Mouse (Mus musculus): ENCODE measurements around the gene Adamtsl4. TPM values are rescaled to one million over a fixed set of nuclear protein-coding genes. Genes with fewer than 3 reads are reported as not detected.

Adamtsl4 gene
- polyA plus RNA-seq, 1 experiment = 3.1 TPM

DNA sequence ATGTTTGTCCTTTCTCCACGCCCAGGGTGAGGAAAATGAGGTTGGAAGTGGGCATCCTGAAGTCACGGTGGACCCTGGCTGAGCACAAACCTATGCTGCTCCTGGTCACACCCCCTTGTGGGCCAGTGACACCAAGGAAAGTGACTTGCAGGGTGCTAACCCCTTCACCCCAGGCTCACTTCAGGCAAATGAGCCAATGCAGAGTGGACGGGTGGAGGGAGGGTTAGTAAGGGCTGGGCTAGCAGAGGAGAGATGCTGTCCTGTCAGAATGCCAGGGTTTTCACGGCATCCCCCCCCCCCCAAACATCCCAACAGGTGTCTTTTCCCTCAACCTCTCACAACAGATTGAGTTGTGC is 571 bp downstream of the Adamtsl4 start:
- H3K4me3 ChIP-seq (ENCODE audit: insufficient read depth, poor library complexity, severe bottlenecking) = peak overlapping the region; percentile 38
- H3K79me2 ChIP-seq (ENCODE audit: control insufficient read depth, insufficient read depth) = peaks cover 4% of the 10 kb centered on the region
- H3K79me3 ChIP-seq (ENCODE audit: low read depth) = peaks cover 2% of the 10 kb centered on the region
- H3K36me3 ChIP-seq (ENCODE audit: control insufficient read depth, insufficient read depth) = no peaks in the 10 kb centered on the region
- peak overlapping the region; percentile 73 for H3ac ChIP-seq (ENCODE audit: control insufficient read depth, insufficient read length, low read depth)
- TF ChIP-seq MYOD1 (IDR thresholded peaks at IDR 0.05; ENCODE audit: control insufficient read depth, insufficient read length, low read depth) (no peak), CEBPB (IDR thresholded peaks at IDR 0.05; ENCODE audit: low read depth) (no peak), FOSL1 (IDR thresholded peaks at IDR 0.05; ENCODE audit: insufficient read depth, low read length, poor library complexity, severe bottlenecking) (no peak), MYOG (IDR thresholded peaks at IDR 0.05; ENCODE audit: control insufficient read depth, extremely low read depth, insufficient read length) (no peak), CTCF (IDR thresholded peaks at IDR 0.05; ENCODE audit: control insufficient read depth, insufficient read depth, insufficient read length) (no peak), USF1 (IDR thresholded peaks at IDR 0.05; ENCODE audit: low read depth) (no peak), MAX (IDR thresholded peaks at IDR 0.05) (no peak)
- no peaks in the 10 kb centered on the region for H3K27me3 ChIP-seq (ENCODE audit: control insufficient read depth, insufficient read depth, insufficient read length)

DNA sequence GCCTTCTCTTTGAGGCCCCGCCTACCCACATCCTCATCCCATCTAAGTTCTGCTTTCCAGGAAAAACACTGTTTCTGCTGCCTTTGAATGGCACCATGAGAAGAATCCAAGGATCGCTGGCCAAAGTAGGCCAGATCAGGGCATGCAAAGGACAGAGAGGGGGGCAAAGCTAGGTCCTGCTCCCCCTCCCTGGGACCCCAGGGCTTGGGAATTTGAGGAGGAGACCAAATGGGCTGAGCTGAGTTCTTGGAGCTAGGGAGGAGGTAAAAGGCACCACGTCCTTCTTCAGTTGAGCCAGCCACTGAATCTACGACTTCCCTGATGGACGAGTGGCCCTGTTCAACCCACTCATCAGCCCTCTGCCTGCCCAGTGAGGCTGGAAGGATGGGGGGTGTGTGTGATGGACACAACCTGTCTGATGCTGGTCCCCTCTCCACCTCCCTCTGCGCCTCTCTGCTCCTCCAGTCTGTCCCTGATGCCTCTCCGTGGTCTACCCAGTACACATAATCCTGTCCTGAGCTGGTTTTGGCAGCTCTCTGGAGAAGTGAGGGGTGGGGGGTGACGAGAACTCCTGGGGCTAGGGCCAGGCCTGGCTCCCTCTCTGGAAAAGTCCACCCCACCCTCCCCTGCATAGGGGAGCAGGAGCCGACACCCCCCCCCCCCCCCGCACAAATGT is 1.1 kb downstream of the Adamtsl4 start:
- H3K27me3 ChIP-seq (ENCODE audit: control insufficient read depth, insufficient read depth, insufficient read length) = no peaks in the 10 kb centered on the region
- H3K79me2 ChIP-seq (ENCODE audit: control insufficient read depth, insufficient read depth) = peaks cover 4% of the 10 kb centered on the region
- peak overlapping the region; percentile 14 for H3ac ChIP-seq (ENCODE audit: control insufficient read depth, insufficient read length, low read depth)
- no peaks in the 10 kb centered on the region for H3K36me3 ChIP-seq (ENCODE audit: control insufficient read depth, insufficient read depth)
- H3K79me3 ChIP-seq (ENCODE audit: low read depth) = peaks cover 2% of the 10 kb centered on the region
- TF ChIP-seq CTCF (IDR thresholded peaks at IDR 0.05; ENCODE audit: control insufficient read depth, insufficient read depth, insufficient read length) (no peak), MYOG (IDR thresholded peaks at IDR 0.05; ENCODE audit: control insufficient read depth, extremely low read depth, insufficient read length) (no peak), MAX (IDR thresholded peaks at IDR 0.05) (no peak), USF1 (IDR thresholded peaks at IDR 0.05; ENCODE audit: low read depth) (no peak), FOSL1 (IDR thresholded peaks at IDR 0.05; ENCODE audit: insufficient read depth, low read length, poor library complexity, severe bottlenecking) (no peak), MYOD1 (IDR thresholded peaks at IDR 0.05; ENCODE audit: control insufficient read depth, insufficient read length, low read depth) (no peak), CEBPB (IDR thresholded peaks at IDR 0.05; ENCODE audit: low read depth) (no peak)
- H3K4me3 ChIP-seq (ENCODE audit: insufficient read depth, poor library complexity, severe bottlenecking) = peak overlapping the region; percentile 38

DNA sequence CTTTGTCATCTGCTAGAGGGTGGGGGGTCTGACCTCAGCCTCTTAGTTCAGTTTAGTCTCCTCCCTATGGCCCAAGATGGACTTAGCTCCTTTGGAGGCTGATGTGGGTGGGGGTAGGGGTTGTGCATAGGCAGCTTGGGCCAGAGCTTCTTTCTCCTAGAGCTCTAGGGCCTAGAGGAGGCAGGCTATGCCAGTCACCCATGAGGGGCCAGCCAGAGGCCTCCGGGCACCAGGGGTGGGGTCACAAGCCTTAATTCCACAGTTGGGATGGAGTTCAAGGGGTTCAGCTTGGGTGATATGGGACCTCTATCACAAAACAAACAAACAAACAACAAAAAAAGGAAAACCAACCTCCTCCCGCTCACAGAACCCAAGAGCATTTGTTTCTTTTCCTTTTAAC is 2.0 kb downstream of the Adamtsl4 start:
- no peak for TF ChIP-seq CTCF (IDR thresholded peaks at IDR 0.05; ENCODE audit: control insufficient read depth, insufficient read depth, insufficient read length)
- no peak for TF ChIP-seq MYOD1 (IDR thresholded peaks at IDR 0.05; ENCODE audit: control insufficient read depth, insufficient read length, low read depth)
- no peak for TF ChIP-seq CEBPB (IDR thresholded peaks at IDR 0.05; ENCODE audit: low read depth)
- TF ChIP-seq MAX (IDR thresholded peaks at IDR 0.05) = no peak
- no peak for TF ChIP-seq MYOG (IDR thresholded peaks at IDR 0.05; ENCODE audit: control insufficient read depth, extremely low read depth, insufficient read length)
- H3ac ChIP-seq (ENCODE audit: control insufficient read depth, insufficient read length, low read depth) = no peak overlapping the region
- peaks cover 4% of the 10 kb centered on the region for H3K79me2 ChIP-seq (ENCODE audit: control insufficient read depth, insufficient read depth)
- no peak overlapping the region for H3K4me3 ChIP-seq (ENCODE audit: insufficient read depth, poor library complexity, severe bottlenecking)
- no peaks in the 10 kb centered on the region for H3K27me3 ChIP-seq (ENCODE audit: control insufficient read depth, insufficient read depth, insufficient read length)
- H3K36me3 ChIP-seq (ENCODE audit: control insufficient read depth, insufficient read depth) = no peaks in the 10 kb centered on the region
- peaks cover 2% of the 10 kb centered on the region for H3K79me3 ChIP-seq (ENCODE audit: low read depth)

DNA sequence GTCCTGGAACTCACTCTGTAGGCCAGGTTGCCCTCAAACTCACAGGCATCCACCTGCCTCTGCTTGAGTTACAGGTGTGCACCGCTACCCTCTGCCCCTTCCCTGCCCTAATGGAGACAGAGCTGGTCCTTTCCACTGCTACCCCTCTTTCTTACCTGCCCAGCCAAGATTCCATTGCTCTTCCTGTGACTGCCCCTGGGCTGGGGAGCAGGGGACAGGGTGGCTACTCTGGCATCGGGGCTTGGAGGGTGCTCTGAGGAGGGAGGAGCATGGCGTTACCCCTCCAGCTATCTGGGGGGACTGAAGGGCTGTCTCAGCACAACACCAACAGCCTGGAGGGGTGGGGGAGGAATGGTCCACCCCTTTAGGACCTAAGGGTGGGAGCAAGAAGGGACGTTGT is 2.4 kb downstream of the Adamtsl4 start:
- no peaks in the 10 kb centered on the region for H3K36me3 ChIP-seq (ENCODE audit: control insufficient read depth, insufficient read depth)
- H3K79me2 ChIP-seq (ENCODE audit: control insufficient read depth, insufficient read depth) = peaks cover 4% of the 10 kb centered on the region
- H3K79me3 ChIP-seq (ENCODE audit: low read depth) = peaks cover 2% of the 10 kb centered on the region
- H3K4me3 ChIP-seq (ENCODE audit: insufficient read depth, poor library complexity, severe bottlenecking) = no peak overlapping the region
- H3K27me3 ChIP-seq (ENCODE audit: control insufficient read depth, insufficient read depth, insufficient read length) = no peaks in the 10 kb centered on the region
- no peak overlapping the region for H3ac ChIP-seq (ENCODE audit: control insufficient read depth, insufficient read length, low read depth)
- no peak for TF ChIP-seq CEBPB (IDR thresholded peaks at IDR 0.05; ENCODE audit: low read depth)
- no peak for TF ChIP-seq MYOG (IDR thresholded peaks at IDR 0.05; ENCODE audit: control insufficient read depth, extremely low read depth, insufficient read length)
- no peak for TF ChIP-seq USF1 (IDR thresholded peaks at IDR 0.05; ENCODE audit: low read depth)
- no peak for TF ChIP-seq CTCF (IDR thresholded peaks at IDR 0.05; ENCODE audit: control insufficient read depth, insufficient read depth, insufficient read length)
- no peak for TF ChIP-seq FOSL1 (IDR thresholded peaks at IDR 0.05; ENCODE audit: insufficient read depth, low read length, poor library complexity, severe bottlenecking)
- no peak for TF ChIP-seq MYOD1 (IDR thresholded peaks at IDR 0.05; ENCODE audit: control insufficient read depth, insufficient read length, low read depth)
- no peak for TF ChIP-seq MAX (IDR thresholded peaks at IDR 0.05)

DNA sequence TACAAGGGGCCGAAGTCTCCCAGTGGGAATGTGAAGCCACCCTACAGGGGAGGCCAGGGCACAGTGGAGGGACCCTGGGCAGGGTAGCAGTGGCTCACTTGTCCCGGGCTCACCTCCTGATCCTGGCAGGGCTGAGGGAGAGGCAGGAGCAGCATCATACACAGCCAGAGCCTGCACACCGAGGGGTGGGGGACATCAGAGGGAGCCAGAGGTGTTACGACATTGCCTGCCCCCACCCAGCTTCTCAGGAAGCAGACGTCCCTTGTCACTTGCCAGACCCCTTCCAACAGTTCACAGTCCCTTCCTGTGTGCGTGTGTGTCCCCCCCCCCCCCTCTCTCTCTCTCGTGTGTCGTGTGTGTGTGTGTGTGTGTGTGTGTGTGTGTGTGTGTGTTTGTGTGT is 2.9 kb downstream of the Adamtsl4 start:
- no peak for TF ChIP-seq CTCF (IDR thresholded peaks at IDR 0.05; ENCODE audit: control insufficient read depth, insufficient read depth, insufficient read length)
- no peak for TF ChIP-seq FOSL1 (IDR thresholded peaks at IDR 0.05; ENCODE audit: insufficient read depth, low read length, poor library complexity, severe bottlenecking)
- TF ChIP-seq MYOG (IDR thresholded peaks at IDR 0.05; ENCODE audit: control insufficient read depth, extremely low read depth, insufficient read length) = no peak
- TF ChIP-seq MYOD1 (IDR thresholded peaks at IDR 0.05; ENCODE audit: control insufficient read depth, insufficient read length, low read depth) = no peak
- no peak for TF ChIP-seq USF1 (IDR thresholded peaks at IDR 0.05; ENCODE audit: low read depth)
- no peak for TF ChIP-seq MAX (IDR thresholded peaks at IDR 0.05)
- TF ChIP-seq CEBPB (IDR thresholded peaks at IDR 0.05; ENCODE audit: low read depth) = no peak
- no peaks in the 10 kb centered on the region for H3K36me3 ChIP-seq (ENCODE audit: control insufficient read depth, insufficient read depth)
- H3K79me2 ChIP-seq (ENCODE audit: control insufficient read depth, insufficient read depth) = peaks cover 4% of the 10 kb centered on the region
- peaks cover 2% of the 10 kb centered on the region for H3K79me3 ChIP-seq (ENCODE audit: low read depth)
- no peak overlapping the region for H3K4me3 ChIP-seq (ENCODE audit: insufficient read depth, poor library complexity, severe bottlenecking)
- no peaks in the 10 kb centered on the region for H3K27me3 ChIP-seq (ENCODE audit: control insufficient read depth, insufficient read depth, insufficient read length)
- no peak overlapping the region for H3ac ChIP-seq (ENCODE audit: control insufficient read depth, insufficient read length, low read depth)

All from C2C12 (cell line).